Mouse (Mus musculus) spleen, postnatal 10 days (tissue): ENCODE results near the gene Scn5a.

Experiments used
- DNase-seq, 2 experiments: peaks; one replicate each; pipeline ENCODE4 v3.0.0; 2021 to 2022; ENCODE audit warnings: low spot score in 2 of 2

Gene Scn5a

DNA sequence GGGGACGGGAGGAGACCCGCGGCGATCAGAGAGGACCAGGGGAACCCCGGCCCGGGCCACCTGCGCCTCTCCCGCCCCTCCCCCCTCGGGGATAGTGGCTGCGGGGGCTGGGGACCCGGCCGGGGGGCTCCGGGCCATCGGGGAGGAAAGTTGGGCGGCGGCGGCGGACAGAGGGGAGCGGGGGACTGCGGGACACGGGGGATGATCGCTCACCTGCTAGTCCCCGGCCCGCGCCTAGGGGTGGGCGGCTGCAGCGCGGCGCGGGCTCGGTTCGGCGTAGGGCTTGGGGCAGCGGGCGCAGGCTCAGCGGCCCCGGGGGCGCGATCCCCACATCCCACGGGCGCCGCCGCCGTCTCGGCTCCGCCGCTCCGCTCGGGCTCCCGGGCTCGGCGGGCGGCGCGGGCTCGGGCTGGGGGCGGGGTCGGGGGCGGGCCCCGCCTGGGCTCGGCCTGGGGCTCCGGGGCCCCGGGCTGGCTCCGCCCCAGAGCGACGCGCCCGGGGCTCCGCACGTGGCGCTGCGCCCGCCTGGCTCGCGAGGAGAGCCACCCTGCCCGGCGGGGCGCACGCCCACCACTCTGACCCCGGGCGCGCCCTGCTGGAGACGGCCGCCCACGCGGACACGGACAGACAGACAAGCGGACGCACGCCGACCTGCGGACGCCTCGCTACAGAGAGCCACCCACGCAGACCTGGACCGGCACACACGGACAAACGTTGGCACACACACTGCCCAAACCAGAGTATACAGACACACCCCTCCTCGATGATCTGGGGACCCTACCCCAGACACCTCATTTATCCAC lies at the start of gene Scn5a:
Gene Scn5a, minus strand, starts transcription at position 381 of the 803 bp plus-strand sequence.
- no peak for DNase-seq

DNA sequence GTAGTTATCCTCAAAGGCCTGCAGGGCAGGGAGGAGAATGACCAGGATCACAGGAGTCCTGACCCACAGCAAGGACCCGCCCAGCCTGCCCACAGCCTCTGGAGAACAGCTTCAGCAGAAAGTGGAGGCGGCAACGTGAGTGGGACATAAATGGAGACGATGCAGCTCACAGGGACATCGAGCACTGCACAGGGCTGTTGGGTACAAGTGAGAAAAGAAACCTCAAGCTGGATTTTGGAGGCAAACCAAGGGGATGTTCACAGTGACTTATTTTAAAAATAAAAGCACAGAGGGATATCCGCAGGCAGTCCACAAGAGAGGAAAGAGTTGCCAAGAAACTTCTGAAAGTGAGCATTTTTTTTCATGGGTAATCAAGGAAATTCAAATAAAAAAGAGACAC lies 48.4 kb upstream of the Scn5a start:
- DNase-seq, result no peak

DNA sequence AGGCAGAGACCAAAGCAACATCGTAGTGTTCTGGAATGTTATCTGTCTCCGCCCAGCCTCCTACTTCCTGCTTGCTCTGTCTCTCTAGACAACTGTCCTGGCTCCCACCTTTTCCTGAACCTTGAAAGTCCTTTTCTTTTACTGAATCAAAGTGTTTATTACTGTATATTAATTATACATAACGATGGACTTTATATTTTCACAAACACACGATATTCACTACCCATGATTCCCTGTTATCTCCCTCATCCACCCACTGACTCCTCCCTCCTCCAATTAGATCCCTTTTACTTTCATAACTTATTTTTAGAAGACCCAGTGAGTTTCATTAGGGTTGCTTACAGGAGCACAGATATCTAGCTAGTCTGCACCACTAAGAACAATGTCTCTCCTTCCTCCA lies 45.3 kb upstream of the Scn5a start:
- DNase-seq, result no peak

DNA sequence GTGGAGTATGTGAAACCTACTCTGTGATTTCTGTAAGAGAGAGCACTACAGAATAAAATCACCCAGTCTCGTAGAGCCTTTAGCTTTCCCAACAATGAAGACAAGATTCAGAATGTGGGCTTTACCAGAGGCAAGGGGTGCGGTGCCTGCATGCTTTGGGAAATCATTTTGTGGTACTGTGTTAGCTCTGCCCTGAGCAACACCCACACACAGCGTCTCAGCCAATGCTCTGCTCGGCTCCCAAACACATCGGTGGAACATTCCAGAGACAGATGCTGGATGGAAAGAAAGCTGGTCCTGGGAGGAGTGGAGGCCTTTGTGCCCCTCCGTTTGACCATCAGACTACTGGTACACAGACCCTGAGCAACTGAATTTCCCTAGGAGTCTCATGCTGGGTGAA lies 36.0 kb upstream of the Scn5a start:
- DNase-seq, result no peak

DNA sequence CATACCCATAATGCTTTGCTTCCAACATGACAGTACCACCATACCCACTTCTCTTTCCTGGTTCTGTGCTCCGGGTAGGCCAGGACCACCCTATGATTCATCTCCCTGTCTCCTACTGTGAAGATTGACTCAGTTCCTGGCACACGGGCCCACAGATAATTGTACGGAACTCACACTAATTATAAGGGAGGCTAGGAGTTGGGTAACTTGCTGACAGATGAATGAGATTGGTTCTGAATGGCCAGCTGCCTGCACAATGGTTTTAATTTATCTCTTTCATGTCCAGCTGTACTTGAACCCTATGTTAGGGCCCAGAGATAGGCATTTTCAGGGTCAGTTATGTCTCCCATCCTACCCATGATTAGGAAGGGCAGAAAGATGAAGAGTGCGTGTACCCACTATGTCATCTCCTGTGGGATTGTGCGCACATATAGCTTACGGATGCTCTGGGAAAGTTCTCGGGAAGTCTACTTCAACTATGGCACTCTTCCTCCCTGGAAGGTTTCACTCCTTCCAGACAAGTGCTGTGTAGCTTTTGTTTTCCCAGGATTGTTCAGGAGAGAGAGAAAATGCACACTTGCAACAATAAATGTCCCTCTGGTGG lies 31.8 kb upstream of the Scn5a start:
- DNase-seq, result no peak

DNA sequence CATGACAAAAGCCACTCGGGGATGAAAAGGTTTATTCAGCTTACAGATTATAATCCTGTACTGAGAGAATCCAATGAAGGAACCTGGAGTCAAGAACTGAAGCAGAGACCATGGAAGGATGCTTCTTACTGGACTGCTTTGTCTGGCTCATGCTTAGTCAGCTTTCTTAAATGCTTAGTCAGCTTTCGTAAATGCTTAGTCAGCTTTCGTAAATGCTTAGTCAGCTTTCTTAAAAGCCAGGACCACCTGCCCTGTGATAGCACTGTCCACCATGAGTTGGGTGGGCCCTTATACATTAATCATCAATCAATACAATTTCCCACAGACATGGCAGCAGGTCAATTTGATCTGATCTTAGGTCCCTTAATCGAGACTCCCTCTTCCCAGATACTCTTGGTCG lies 28.1 kb upstream of the Scn5a start:
- DNase-seq, result no peak

DNA sequence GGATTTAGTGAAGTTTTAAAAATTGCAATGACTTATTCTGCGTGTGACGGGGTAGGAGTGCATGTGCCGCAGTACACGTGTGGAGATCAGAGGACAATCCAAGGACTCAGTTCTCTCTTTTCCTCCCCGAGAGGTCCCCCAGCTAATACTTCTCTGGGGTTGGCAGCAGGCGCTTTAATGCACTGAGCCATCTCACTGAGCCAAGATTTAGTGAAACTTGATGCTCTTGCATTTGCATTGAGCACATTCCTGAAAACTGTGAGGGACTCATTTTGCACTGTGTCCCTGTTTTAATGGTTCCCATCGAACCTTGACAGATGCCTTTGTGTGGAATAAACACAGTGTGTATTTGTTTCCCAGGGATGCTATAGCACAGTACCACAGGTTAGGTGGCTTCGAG lies 25.8 kb upstream of the Scn5a start:
- DNase-seq, result no peak

DNA sequence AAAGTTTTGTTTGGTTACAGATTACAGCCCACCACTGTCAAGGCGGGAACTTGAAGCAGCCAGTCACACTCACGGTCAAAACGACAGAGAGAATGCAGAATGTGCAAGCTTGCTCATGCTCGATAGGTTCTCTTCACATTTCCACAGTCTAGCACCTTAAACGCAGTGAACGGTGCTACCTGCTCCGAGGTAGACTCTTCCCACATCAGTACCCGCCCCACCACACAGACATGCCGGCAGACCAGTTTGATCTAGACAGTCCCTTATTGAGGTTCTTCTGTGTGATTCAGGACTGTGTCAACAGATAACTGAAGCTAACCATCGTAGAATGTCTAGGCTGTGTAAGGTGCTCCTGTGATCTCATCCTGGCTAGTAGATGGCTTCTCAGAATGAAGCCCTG lies 19.7 kb upstream of the Scn5a start:
- no peak for DNase-seq

DNA sequence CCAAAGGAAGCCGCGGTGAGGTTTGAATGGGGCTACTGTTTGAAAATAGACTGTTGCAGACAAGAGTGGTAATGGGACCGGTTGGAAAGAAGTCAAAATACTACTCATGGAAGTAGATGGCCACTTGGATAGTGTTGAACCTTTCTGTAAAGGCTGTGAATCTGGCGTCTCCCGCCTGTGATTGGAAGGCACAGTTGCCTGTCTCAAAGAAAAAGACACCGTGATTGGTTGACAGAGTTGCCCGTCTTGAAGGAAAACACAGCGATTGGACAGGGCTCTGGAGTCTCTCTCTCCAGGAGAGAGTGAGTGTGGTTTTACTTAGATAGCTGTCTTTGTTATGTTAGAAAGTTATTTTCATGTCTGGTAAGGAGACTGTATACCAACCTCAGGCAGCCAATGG lies 18.5 kb upstream of the Scn5a start:
- DNase-seq, result no peak

DNA sequence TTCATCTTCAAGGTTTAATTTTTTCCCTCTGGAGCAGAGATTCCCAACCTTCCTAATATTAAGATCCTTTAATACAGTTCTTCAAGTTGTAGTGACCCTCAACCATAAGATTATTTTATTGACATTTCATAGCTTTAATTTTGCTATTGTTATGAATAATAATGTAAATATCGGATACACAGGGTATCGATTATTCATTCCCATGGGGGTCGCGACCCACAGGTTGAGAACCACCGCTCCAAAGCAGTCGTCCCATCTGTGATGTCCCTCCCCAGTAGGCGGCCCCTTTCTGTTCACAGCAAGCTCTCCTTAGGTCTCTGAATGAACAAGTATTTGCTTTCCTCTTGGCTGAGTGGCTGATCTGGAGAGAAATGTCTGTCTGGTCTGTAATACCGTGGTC lies 10.8 kb upstream of the Scn5a start:
- no peak for DNase-seq

DNA sequence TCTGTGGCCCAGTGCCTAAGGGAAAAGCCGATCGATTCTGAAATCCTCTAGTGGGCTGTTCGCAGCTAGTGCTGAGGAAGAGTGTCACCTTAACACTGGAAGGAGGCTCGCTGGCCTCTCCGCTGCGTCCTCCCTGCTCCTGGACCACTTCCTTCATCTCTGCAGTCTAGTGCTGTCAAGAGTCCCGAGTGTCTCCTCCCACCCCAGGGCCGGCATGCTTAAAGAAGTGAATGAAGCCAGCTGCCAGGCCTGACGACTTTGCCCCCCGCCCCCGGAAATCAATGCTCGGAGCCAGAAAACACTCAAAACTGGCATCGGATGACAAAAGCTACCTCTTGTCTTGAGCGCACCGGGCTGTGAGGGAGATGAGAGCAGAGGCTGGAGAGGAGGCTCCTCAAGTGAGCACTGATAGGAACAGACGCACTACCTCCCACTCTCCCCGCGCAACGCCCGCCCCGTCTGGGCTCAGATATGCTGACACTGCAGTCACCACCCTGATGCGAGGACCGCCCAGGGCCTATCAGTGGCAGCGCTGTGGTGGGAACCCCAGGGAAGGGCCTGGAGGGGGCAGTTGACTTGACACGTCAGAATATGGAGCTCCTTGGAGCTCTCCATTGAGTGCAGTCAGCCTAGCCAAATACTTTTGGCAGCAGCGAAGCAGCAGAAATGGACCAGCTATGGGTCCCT lies 10.1 kb upstream of the Scn5a start:
- DNase-seq, result no peak

DNA sequence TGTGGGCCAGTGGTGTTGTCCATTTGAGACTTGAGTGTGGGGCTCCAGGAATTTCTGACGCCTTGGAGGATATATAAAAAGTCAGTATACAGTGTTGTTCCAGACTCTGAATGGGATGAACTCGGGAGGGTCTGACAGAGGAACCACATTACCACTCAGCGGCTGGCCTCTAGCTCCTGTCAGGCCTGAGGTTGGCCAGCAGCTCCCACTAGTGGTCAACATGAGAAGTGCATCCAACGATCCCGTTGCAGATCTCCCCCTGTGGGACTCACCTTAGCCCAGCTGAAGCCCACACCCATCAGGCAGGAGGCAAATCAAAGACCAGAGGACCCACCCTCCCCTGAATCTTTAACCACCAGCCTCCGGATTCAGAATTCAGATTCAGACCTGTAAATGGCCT lies 1.9 kb upstream of the Scn5a start:
- DNase-seq, result peak; percentile 54 to 73

DNA sequence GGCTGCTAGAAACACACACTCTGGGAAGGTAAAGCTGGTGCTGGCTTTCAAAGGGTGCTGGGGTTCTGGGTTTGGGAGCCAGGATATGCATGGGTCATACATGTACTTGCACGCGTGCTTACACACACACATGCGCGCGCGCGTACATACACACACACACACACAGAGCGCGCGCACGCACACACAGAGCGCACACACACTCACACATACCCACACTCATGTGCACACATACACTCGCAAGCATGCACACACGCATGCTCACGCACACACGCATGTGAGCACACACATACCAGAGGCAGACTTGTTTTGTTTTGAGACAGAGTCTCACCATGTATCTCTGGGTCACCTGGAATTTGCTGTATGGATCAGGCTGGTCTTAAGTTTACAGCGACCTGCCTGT lies 1.4 kb upstream of the Scn5a start:
- no peak for DNase-seq

DNA sequence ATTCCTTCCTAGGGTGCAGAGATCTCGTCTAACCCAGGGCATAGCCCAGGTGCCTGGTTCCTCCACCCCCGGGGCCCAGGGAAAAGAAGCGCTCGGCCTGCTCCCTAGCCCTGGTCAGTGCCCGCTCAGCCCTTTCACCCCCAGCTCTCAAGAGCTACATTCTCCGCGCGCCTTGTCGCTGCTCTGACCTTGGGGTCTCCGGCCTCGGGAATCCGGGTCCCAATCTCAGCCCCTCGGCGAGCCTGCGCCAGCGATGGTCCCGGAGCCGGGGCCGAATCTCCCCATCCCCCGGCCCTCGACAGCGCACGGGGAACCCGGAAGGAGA lies 543 bp downstream of the Scn5a start:
- DNase-seq, result no peak

DNA sequence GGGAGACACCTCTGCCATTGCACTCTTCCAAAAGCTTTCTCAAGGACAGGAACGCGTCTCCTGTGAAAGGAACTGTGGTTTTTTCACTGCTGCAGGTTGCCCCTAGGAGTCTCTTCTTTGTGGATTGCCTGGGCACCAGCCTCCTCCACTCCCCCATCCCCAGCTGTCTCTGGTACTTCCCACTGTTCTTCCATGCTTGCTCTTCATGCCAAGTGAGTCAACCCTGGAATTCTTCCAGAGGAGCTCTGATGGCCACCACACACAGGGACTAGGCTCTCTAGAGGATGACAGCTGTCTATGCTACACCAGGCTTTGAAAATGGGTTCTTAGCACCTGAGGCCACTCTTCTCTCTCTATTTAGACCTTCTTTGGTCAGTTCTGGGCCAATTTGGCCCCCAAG lies 1.8 kb downstream of the Scn5a start:
- DNase-seq, result no peak

DNA sequence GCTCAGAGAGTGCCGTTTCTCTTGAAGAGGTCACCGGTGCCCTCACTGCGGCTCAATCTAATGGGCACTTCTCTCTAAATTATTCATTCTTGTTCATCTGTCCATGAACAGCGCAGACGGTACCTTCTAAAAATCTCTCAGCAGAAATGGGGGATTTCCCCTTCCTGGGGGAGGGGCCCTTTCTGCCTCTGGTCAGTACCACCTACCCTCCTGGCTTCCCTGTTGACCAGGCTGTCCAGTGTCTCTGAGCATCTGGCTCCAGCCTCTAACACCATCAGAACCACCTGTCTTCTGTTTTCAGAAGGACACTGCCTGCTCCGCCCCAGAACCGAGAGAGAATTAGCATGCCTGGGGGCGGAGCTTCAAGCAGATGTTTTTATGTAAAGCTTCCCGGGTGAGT lies 3.1 kb downstream of the Scn5a start:
- DNase-seq, result no peak

DNA sequence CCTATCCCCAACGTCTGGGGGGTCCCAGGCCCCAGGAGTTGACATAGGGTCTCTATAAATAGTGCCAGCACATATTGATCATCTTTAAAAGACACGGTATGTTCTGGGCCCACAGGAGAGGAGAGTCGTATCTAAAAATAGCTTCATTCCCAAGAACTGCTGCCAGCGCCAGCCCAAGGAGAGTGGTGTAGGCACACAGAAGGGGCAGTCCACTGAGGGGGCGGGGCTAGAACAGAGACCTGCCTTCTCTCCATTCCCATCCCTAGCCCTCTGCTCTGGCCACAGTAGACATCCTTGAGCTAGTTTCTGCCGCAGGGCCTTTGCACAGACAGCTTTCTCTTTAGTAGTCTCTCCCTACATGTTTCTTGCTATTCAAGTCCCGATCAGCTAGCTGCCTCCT lies 4.5 kb downstream of the Scn5a start:
- DNase-seq, result no peak

DNA sequence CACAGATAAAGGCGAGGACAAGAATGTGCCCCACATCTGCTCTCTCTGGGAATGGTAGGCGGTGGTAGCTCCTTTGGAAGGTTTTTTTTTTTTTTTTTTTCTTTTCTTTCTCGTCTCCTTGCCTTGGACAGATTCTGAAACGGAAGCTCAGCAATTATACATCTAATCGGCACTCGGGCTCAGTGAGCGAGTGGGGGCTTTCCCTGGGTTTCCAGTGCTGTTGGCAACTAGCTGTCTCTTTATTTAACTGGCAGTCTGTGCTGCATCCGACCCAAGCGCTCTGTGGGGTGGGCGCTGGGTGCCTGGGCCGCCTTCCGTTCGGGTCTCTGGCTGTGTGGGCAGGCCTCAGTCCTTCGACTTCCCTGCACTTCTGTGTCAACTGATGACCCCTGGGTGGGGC lies 5.8 kb downstream of the Scn5a start:
- no peak for DNase-seq

DNA sequence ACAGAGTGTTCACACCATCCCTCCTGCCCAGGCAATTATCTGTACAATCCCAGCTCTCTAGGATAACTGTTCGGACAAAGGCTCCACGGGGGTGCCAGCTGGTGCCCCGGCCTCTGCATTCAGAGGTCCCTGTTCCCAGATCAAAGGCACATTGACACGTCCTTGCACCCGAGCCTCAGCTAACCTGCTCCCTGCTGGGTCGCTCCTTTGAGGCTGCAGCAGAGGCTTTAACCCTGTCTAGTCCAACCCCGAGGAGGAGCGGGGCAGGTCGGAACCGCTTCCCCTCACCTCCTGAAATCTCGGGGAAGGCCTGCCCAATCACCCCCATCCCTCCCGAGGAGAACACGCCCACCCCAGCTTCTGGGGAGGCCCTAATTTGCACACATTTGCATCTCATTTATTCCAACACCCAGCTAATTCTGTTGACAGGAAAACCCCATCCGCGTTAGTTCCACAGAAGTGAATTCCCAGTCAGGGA lies 7.4 kb downstream of the Scn5a start:
- DNase-seq, result no peak

DNA sequence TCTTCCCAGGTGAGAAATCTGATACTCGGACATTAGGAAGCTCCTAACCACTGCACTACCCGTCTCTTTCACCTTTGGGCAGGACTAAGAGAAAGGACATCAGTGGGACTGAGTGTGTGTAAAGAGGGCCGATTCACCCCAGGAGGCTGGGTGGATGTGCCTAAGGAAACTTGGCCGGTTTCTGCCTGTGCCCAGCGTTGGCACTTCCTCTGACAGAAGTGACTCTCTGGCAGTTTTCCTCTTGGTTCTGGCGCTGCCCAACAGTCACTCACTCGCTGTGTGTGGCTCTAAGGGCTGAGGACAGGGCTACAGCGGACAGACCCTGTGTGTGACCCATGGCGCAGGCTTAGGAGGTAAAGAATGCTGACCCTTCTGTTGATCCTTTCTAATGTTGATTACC lies 8.2 kb downstream of the Scn5a start:
- DNase-seq, result no peak

DNA sequence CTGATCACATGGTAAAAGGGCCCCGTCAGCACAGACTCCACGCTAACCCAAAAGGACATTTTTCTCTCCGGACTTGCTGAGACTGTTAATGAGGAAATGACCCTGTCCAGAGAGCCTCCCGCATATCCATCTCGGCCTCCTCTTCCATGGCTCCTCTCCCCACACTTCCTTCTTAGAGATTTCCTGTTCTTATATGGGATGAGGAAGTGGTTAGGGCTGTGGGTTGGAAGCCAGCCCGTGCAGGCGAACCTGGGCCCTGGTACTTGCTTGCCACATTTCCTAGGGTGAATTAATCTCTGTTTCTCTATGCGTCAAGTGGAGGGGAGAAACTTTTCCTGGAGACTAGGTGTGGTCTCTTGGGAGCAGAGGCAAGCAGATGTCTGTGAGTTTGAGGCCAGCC lies 10.1 kb downstream of the Scn5a start:
- DNase-seq, result no peak

DNA sequence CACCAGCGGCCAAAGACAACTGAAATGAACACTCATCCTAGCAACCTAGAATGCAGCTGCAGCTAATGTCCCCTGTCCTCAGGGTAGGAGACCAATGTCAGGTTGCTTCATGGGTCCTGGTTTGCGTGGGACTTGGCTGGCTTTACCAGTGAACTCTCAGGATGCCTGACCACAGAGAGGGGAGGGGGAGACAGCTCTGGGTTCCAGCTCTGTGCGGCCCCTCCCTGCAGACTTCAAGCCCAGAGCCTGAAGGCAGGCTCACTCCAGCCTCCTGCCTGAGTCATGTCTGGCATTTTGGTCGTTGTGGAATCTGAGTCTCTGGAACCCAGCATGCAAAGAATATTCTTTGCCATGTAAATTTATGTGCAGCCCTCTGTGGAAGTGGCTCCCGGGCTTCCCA lies 11.0 kb downstream of the Scn5a start:
- DNase-seq, result no peak

DNA sequence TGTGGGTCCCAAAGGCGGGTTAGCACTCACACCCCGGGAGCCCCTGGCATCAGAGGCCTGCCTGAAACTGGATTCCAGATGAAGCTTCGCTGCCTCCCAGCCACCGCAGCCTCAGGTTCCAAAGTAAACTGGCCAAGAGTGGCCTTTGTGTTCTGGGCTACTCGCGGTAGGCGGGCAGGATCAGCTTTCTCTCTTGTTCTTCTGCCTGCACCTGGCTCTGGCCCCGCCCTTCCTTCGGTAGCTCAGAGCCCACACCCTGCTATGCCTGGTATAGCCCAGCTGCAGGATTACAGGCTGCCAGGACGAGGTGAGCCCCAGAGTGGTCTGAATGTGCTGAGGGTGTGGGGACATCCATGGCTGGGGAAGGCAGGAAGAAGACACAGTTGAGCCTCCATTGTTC lies 12.6 kb downstream of the Scn5a start:
- DNase-seq, result no peak
